17 mouse cellular contexts compared by ENCODE assay signal in the genomic region with DNA sequence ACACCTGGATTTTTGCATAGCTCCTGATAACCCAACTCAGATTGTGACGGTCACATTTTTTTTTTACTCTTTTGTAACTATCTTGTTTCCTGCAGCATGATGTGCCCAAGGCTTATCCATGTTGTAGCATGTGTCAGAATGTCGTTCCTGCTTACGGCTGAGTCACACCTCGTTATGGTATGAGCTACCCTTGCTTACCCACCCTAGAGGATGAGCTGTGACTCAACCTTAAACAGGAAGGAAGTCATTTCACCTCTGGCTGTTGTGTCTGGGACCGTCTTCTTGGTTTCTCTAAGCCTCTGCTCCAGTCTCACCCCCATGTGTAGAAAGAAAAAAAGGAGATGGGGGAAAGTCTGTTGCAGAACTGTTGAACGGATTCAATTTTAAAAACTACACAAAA.
"Had no signal": no experiment of that assay in that cellular context is flagged by ENCODE, and none has a peak within 500 bp of the region (broad histone marks: within the 10 kb centered on the region; RNA-seq: fewer than 3 reads in every experiment).

No protein-coding gene starts in this region.

- ATAC-seq: hindbrain, embryonic 16.5 days; inflammation-experienced regulatory T-cells, adult 6 months; intestine, embryonic 15.5 days; intestine, postnatal 0 days had no signal

- DNase-seq: gastrocnemius, adult 2 months; gastrocnemius, postnatal 10 days; gastrocnemius, postnatal 25 days; heart, adult 11 months; heart, adult 2 months; heart, postnatal 4 days; kidney, adult 18-20 months; kidney, adult 8-10 months; kidney, postnatal 10 days; kidney, postnatal 25 days; kidney, postnatal 4 days; liver; liver, embryonic 13.5 days had no signal
